Mouse (Mus musculus): Measurements from ENCODE around the gene Unc13a. TPM values are rescaled to one million over a fixed set of nuclear protein-coding genes. Genes with fewer than 3 reads are reported as not detected.
A peak's percentile ranks its signal among the peaks of the same experiment; 100 is the strongest.

The Unc13a gene
- polyA plus RNA-seq, 1 experiment: not detected

GRCm38 (mm10) chr8:71676020-71676741, 4.6 kb upstream of the Unc13a start, which contains the start of gene Jak3:
Gene Jak3, plus strand, starts transcription at chr8:71676296.
- Histone ChIP-seq H3K4me3 (replicated peaks; ENCODE audit: control insufficient read depth, low read depth, low read length) (peak within 1 kb of the TSS; percentile 93), H3K4me1 (ENCODE audit: control insufficient read depth, insufficient read depth, low read length) (no peaks in the 10 kb centered on the region; the same call in 1 of the 2 replicates), H3K27ac (ENCODE audit: control insufficient read depth, insufficient read depth, low read depth, low read length, poor library complexity) (peak within 1 kb of the TSS; percentile 87)
- 1% methylated on average over 40 of the region's 40 CpGs for WGBS
- no peak for TF ChIP-seq CTCF (IDR thresholded peaks at IDR 0.05; ENCODE audit: control insufficient read depth, insufficient read depth, low read length)
- TF ChIP-seq POLR2A (IDR thresholded peaks at IDR 0.05; ENCODE audit: borderline replicate concordance, control insufficient read depth, low read depth, low read length): no peak

DNA sequence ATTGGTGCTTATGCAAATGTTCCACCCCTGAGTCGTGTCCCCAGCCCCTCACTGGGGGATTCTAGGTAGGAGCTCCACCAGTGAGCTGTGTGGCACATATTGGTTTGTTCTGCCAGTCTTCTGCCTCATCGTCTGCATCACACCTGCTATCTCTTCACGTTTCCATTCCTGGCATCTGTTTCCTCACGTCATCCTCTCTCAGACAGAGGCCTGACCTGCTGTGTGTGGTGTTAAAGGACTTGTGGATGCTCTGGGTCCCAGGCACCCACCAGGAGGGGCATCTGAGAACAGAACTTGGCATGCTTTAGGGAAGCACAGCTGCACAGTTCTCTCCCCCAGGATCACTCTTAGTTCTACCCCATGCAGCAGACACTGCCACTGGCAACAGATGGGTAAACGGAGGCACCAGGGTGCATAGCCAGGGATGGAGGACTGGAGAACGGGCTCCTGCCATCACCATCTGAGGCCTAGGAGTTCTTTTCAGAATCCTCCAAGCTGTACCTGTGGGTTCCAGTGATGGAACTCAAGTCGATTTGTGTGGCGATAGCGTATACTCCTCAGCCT, 4.0 kb upstream of the Unc13a start:
- peaks cover 2% of the 10 kb centered on the region; the same call in 1 of the 2 replicates for H3K4me1 ChIP-seq (ENCODE audit: control insufficient read depth, insufficient read depth, low read length)
- H3K4me3 ChIP-seq (replicated peaks; ENCODE audit: control insufficient read depth, low read depth, low read length): no peak overlapping the region
- TF ChIP-seq CTCF (IDR thresholded peaks at IDR 0.05; ENCODE audit: control insufficient read depth, insufficient read depth, low read length) (no peak), POLR2A (IDR thresholded peaks at IDR 0.05; ENCODE audit: borderline replicate concordance, control insufficient read depth, low read depth, low read length) (no peak)
- H3K27ac ChIP-seq (ENCODE audit: control insufficient read depth, insufficient read depth, low read depth, low read length, poor library complexity): no peak overlapping the region
- WGBS: 50% methylated on average over 9 of the region's 9 CpGs

DNA sequence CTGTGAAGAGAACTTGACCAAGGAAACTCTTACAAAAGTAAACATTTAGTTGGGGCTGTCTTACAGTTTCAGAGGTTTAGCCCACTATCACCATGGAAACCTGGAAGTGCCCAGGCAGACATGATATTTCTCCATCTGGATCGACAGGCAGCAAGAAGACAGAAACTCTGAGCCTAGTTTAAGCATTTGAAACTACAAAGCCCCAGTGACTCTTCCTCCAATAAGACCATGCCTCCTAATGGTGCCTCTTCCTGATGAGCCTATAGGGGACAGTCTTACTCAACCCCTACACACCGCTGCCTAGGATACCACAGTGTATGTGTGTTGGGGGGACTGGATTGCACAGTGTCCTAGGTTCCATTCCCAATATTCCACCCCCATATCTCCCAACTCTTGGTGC, 2.5 kb upstream of the Unc13a start:
- Histone ChIP-seq H3K4me1 (ENCODE audit: control insufficient read depth, insufficient read depth, low read length) (peaks cover 2% of the 10 kb centered on the region; the same call in 1 of the 2 replicates), H3K4me3 (replicated peaks; ENCODE audit: control insufficient read depth, low read depth, low read length) (no peak overlapping the region), H3K27ac (ENCODE audit: control insufficient read depth, insufficient read depth, low read depth, low read length, poor library complexity) (no peak overlapping the region)
- TF ChIP-seq POLR2A (IDR thresholded peaks at IDR 0.05; ENCODE audit: borderline replicate concordance, control insufficient read depth, low read depth, low read length) (no peak), CTCF (IDR thresholded peaks at IDR 0.05; ENCODE audit: control insufficient read depth, insufficient read depth, low read length) (no peak)
- WGBS: 61% methylated on average over 2 of the region's 2 CpGs

- no peak overlapping the region for H3K27ac ChIP-seq (ENCODE audit: control insufficient read depth, insufficient read depth, low read depth, low read length, poor library complexity)
- H3K4me3 ChIP-seq (replicated peaks; ENCODE audit: control insufficient read depth, low read depth, low read length): no peak overlapping the region
- H3K4me1 ChIP-seq (ENCODE audit: control insufficient read depth, insufficient read depth, low read length): peaks cover 4% of the 10 kb centered on the region
- 69% methylated on average over 6 of the region's 6 CpGs for WGBS
- TF ChIP-seq CTCF (IDR thresholded peaks at IDR 0.05; ENCODE audit: control insufficient read depth, insufficient read depth, low read length) (no peak), POLR2A (IDR thresholded peaks at IDR 0.05; ENCODE audit: borderline replicate concordance, control insufficient read depth, low read depth, low read length) (no peak)
Measured at GRCm38 (mm10) chr8:71672168-71672735, 695 bp upstream of the Unc13a start.

- 1% methylated on average over 62 of the region's 64 CpGs for WGBS
- Histone ChIP-seq H3K4me3 (replicated peaks; ENCODE audit: control insufficient read depth, low read depth, low read length) (peak overlapping the region; percentile 58), H3K27ac (ENCODE audit: control insufficient read depth, insufficient read depth, low read depth, low read length, poor library complexity) (no peak overlapping the region), H3K4me1 (ENCODE audit: control insufficient read depth, insufficient read depth, low read length) (peaks cover 4% of the 10 kb centered on the region)
- no peak for TF ChIP-seq CTCF (IDR thresholded peaks at IDR 0.05; ENCODE audit: control insufficient read depth, insufficient read depth, low read length)
- no peak for TF ChIP-seq POLR2A (IDR thresholded peaks at IDR 0.05; ENCODE audit: borderline replicate concordance, control insufficient read depth, low read depth, low read length)
Measured at GRCm38 (mm10) chr8:71670621-71671548, 672 bp downstream of the Unc13a start.

GRCm38 (mm10) chr8:71670198-71670597, 1.4 kb downstream of the Unc13a start:
- H3K4me3 ChIP-seq (replicated peaks; ENCODE audit: control insufficient read depth, low read depth, low read length): no peak overlapping the region
- 27% methylated on average over 12 of the region's 12 CpGs for WGBS
- TF ChIP-seq POLR2A (IDR thresholded peaks at IDR 0.05; ENCODE audit: borderline replicate concordance, control insufficient read depth, low read depth, low read length) (no peak), CTCF (IDR thresholded peaks at IDR 0.05; ENCODE audit: control insufficient read depth, insufficient read depth, low read length) (no peak)
- H3K27ac ChIP-seq (ENCODE audit: control insufficient read depth, insufficient read depth, low read depth, low read length, poor library complexity): no peak overlapping the region
- H3K4me1 ChIP-seq (ENCODE audit: control insufficient read depth, insufficient read depth, low read length): peaks cover 4% of the 10 kb centered on the region

DNA sequence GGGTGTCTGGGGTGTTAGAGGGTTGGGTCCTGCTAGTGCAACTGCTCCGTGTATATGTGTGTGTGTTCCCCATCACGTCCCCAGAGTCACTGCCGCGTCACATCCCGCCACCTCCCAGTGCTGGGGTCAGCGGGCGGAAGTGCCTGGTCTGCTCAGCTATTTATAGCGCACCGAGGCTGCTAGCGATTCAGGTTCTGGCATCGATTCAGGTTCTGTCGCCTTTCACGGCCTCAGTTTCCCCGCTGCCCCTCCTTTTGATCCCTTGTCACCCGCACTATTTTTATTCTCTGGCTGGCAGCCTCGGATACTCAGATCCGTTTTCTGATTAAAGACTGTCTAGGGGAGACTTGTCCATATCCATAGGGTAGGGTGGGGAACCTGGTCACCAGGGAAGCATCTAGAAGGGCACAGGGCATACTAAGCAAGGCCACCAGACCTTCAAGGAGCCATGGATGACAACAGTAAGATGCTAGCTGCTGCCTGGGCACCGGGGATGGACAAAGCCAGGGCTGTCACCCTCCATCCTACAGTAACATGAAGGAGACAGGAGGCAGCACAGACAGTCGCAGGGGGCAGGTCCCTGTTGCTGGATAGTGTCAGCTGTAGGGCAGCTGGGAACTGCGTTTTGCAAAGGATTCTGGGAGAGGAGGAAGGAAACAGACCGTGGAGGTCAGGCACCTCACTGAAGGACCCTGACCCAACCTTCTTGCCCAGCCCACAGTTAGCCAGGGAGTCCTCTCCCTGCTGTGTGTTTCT, 3.2 kb downstream of the Unc13a start:
- no peak overlapping the region for H3K4me3 ChIP-seq (replicated peaks; ENCODE audit: control insufficient read depth, low read depth, low read length)
- TF ChIP-seq POLR2A (IDR thresholded peaks at IDR 0.05; ENCODE audit: borderline replicate concordance, control insufficient read depth, low read depth, low read length) (no peak), CTCF (IDR thresholded peaks at IDR 0.05; ENCODE audit: control insufficient read depth, insufficient read depth, low read length) (no peak)
- no peak overlapping the region for H3K27ac ChIP-seq (ENCODE audit: control insufficient read depth, insufficient read depth, low read depth, low read length, poor library complexity)
- 2% methylated on average over 21 of the region's 21 CpGs for WGBS
- peaks cover 4% of the 10 kb centered on the region for H3K4me1 ChIP-seq (ENCODE audit: control insufficient read depth, insufficient read depth, low read length)
